Mouse (Mus musculus): ENCODE data around the gene Mxd4. TPM values are rescaled to one million over a fixed set of nuclear protein-coding genes. Genes with fewer than 3 reads are reported as not detected.

Gene Mxd4
- polyA plus RNA-seq, 1 experiment = 147 TPM

DNA sequence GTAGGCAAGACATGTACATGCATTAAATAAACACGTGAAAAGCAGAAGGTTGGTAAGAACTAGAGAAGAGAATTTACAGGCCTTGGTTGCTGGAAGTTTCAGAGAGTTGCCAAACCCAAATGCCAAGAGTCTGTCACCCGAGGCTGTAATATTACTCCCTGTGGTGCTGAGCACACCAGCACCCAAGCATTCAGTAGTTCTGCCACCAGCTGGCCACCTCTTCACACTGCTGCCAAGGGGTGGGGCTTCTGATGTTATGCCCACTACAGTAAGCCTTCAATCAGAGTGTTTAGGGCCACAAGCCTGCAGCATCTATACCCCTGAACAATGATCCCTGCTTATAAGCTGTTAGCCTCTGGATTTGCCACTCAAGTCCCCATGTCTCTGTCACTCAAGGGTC lies 13.9 kb upstream of the Mxd4 start:
- DNase-seq (ENCODE audit: low read depth in 1 of 2, low spot score in 2 of 2) = no peak
- H3K4me1 ChIP-seq (ENCODE audit: control insufficient read depth, insufficient read depth, insufficient read length) = peaks cover 11% of the 10 kb centered on the region

DNA sequence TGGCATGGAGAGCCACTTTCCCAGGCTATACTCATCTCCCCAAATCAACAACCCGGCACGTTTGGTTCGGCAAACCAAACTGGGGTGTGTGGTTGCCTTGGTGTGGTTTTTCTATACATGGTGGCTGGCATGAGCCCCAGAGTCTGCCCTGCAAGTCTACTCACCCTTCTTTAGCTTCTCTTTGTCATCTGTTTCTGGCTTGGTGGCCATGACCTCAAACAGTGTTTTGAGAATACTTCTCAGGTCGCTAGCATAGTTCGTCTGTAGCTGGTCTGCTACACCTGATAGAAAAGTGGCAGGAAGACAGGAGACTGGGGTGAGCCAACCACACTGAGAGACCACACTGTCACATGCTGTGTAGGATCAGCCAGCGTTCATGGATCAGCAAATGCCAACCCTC lies 11.1 kb upstream of the Mxd4 start:
- H3K4me3 ChIP-seq (ENCODE audit: extremely low read depth, insufficient read depth, insufficient read length) = no peak overlapping the region
- no peak overlapping the region for H3K27ac ChIP-seq (ENCODE audit: insufficient read depth, low read length)
- DNase-seq (ENCODE audit: low read depth in 1 of 2, low spot score in 2 of 2) = no peak
- TF ChIP-seq CTCF (IDR thresholded peaks at IDR 0.05; ENCODE audit: extremely low read depth, insufficient read depth, insufficient read length, insufficient replicate concordance) (no peak), POLR2A (IDR thresholded peaks at IDR 0.05; ENCODE audit: low read depth, low read length) (no peak)
- H3K27me3 ChIP-seq (ENCODE audit: control insufficient read depth, insufficient read depth, low read length) = no peaks in the 10 kb centered on the region
- 43% methylated on average over 6 of the region's 6 CpGs for WGBS
- H3K36me3 ChIP-seq (ENCODE audit: control insufficient read depth, insufficient read depth, low read length) = no peaks in the 10 kb centered on the region
- peaks cover 24% of the 10 kb centered on the region for H3K4me1 ChIP-seq (ENCODE audit: control insufficient read depth, insufficient read depth, insufficient read length)

More for the DNA sequence above, 13.9 kb upstream of the Mxd4 start:
- 37% methylated on average over 2 of the region's 2 CpGs for WGBS
- TF ChIP-seq CTCF (IDR thresholded peaks at IDR 0.05; ENCODE audit: extremely low read depth, insufficient read depth, insufficient read length, insufficient replicate concordance) (peak; percentile 8; the same call in 1 of the 2 replicates), POLR2A (IDR thresholded peaks at IDR 0.05; ENCODE audit: low read depth, low read length) (no peak)
- no peak overlapping the region for H3K4me3 ChIP-seq (ENCODE audit: extremely low read depth, insufficient read depth, insufficient read length)
- no peak overlapping the region for H3K27ac ChIP-seq (ENCODE audit: insufficient read depth, low read length)
- no peaks in the 10 kb centered on the region for H3K27me3 ChIP-seq (ENCODE audit: control insufficient read depth, insufficient read depth, low read length)
- no peaks in the 10 kb centered on the region for H3K36me3 ChIP-seq (ENCODE audit: control insufficient read depth, insufficient read depth, low read length)

DNA sequence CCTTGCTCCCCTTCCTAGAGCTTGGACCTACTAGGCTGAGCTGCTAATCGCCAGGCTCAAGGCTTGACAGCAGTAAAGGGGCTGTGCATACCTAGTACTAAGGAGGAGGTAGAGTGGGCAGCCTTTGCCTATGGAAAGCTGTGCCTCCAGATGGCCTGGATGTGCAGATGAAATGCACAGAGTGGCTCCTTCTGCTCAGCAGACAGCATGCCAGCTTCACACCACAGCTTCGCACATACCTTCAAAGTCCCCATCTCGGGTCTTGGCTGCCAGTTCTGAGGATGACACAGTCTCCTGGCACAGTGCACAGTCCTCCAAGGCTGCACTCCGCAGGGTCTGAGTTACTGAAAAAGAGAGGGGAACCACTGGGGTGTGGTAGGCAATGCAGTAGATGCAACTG lies 9.7 kb upstream of the Mxd4 start:
- DNase-seq (ENCODE audit: low read depth in 1 of 2, low spot score in 2 of 2) = no peak
- no peak overlapping the region for H3K4me3 ChIP-seq (ENCODE audit: extremely low read depth, insufficient read depth, insufficient read length)
- no peaks in the 10 kb centered on the region for H3K27me3 ChIP-seq (ENCODE audit: control insufficient read depth, insufficient read depth, low read length)
- no peaks in the 10 kb centered on the region for H3K36me3 ChIP-seq (ENCODE audit: control insufficient read depth, insufficient read depth, low read length)
- TF ChIP-seq CTCF (IDR thresholded peaks at IDR 0.05; ENCODE audit: extremely low read depth, insufficient read depth, insufficient read length, insufficient replicate concordance) (no peak), POLR2A (IDR thresholded peaks at IDR 0.05; ENCODE audit: low read depth, low read length) (no peak)
- peaks cover 24% of the 10 kb centered on the region for H3K4me1 ChIP-seq (ENCODE audit: control insufficient read depth, insufficient read depth, insufficient read length)
- WGBS = 63% methylated on average over 4 of the region's 4 CpGs
- peak overlapping the region; percentile 49; the same call in 1 of the 2 replicates for H3K27ac ChIP-seq (ENCODE audit: insufficient read depth, low read length)

DNA sequence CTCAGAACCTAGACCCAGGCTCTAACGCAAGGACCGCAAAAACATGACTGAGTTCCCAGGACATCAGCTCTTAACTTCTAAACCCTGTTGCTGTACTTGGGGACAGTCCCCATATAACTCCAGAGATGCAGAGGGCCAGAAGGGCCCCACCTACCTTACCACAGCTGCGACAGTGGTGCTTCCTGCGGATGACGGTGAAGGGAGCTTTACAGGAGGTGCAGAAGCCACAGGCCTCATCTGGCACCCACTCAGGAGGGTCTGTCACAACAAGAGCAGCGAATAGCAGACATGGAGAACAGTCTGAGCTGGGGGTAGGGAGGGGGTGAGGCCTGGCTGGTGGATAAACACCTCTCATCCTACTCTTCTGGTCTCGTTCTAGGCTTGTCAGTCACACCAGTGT lies 8.9 kb upstream of the Mxd4 start:
- peak; percentile 70 for DNase-seq (ENCODE audit: low read depth in 1 of 2, low spot score in 2 of 2)
- TF ChIP-seq POLR2A (IDR thresholded peaks at IDR 0.05; ENCODE audit: low read depth, low read length) (no peak; the same call in 1 of the 2 replicates), CTCF (IDR thresholded peaks at IDR 0.05; ENCODE audit: extremely low read depth, insufficient read depth, insufficient read length, insufficient replicate concordance) (no peak)
- Histone ChIP-seq H3K27me3 (ENCODE audit: control insufficient read depth, insufficient read depth, low read length) (no peaks in the 10 kb centered on the region), H3K36me3 (ENCODE audit: control insufficient read depth, insufficient read depth, low read length) (no peaks in the 10 kb centered on the region), H3K4me3 (ENCODE audit: extremely low read depth, insufficient read depth, insufficient read length) (no peak overlapping the region), H3K27ac (ENCODE audit: insufficient read depth, low read length) (peak overlapping the region; percentile 72), H3K4me1 (ENCODE audit: control insufficient read depth, insufficient read depth, insufficient read length) (peaks cover 24% of the 10 kb centered on the region)
- 16% methylated on average over 7 of the region's 7 CpGs for WGBS

DNA sequence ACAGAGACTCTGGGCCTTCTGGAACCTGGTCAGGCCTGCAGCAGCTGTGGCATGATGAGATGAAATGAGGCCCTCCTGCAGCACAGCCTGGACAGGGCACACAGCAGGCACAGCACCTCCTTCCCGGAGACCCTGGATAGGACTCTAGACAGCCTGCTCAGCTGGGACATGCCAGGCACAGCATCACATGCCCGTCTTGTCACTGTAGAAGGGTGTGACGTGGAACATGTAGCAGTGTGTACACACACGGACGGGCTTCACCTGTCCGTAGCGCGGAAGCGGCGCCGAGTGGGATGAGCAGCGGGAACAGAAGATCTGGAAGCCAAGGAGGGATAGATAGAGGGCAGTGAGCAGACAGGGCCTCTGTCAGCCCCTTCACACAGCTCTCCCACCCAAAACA lies 8.3 kb upstream of the Mxd4 start:
- 94% methylated on average over 12 of the region's 12 CpGs for WGBS
- Histone ChIP-seq H3K4me1 (ENCODE audit: control insufficient read depth, insufficient read depth, insufficient read length) (peaks cover 24% of the 10 kb centered on the region), H3K27me3 (ENCODE audit: control insufficient read depth, insufficient read depth, low read length) (no peaks in the 10 kb centered on the region), H3K36me3 (ENCODE audit: control insufficient read depth, insufficient read depth, low read length) (no peaks in the 10 kb centered on the region), H3K27ac (ENCODE audit: insufficient read depth, low read length) (peak overlapping the region; percentile 72), H3K4me3 (ENCODE audit: extremely low read depth, insufficient read depth, insufficient read length) (no peak overlapping the region)
- no peak for DNase-seq (ENCODE audit: low read depth in 1 of 2, low spot score in 2 of 2)
- TF ChIP-seq POLR2A (IDR thresholded peaks at IDR 0.05; ENCODE audit: low read depth, low read length) = no peak
- no peak for TF ChIP-seq CTCF (IDR thresholded peaks at IDR 0.05; ENCODE audit: extremely low read depth, insufficient read depth, insufficient read length, insufficient replicate concordance)

DNA sequence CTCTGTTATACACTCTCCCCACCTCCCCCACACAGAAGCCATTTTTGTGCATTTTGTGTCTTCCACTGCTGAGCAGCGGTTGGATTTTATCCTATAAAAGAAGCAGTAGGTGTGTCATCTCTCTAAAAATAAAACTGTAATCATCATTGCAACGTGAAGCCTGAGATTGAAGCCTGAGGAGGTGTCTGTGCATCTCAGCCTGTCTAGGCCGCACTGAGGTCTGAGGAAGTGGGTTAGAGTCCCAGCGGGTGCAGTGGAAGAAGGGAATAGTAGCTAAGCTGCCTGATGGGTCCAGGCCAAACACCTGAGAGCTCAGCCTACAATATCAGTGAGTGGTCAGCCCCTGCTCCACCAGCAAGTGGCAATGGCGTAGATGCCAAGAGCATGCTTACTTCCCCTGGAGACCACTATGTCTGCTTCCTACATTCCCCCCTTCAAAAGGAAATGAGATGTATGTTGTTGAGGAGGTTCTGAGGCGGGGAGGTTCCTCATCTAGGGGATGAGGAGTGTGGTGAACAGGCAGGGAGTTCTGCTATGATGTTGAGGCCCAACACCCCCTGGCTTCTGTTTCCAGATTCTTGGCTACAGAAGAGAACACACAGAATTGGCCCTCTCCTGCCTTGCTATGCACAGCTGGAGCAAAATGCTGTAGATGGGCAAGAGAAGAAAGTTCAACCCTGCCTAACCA lies 7.6 kb upstream of the Mxd4 start:
- Histone ChIP-seq H3K36me3 (ENCODE audit: control insufficient read depth, insufficient read depth, low read length) (no peaks in the 10 kb centered on the region), H3K27me3 (ENCODE audit: control insufficient read depth, insufficient read depth, low read length) (no peaks in the 10 kb centered on the region), H3K4me3 (ENCODE audit: extremely low read depth, insufficient read depth, insufficient read length) (no peak overlapping the region), H3K4me1 (ENCODE audit: control insufficient read depth, insufficient read depth, insufficient read length) (peaks cover 27% of the 10 kb centered on the region), H3K27ac (ENCODE audit: insufficient read depth, low read length) (0 out of 2 replicates have a peak overlapping the region, but pooled peaks have one; percentile 72)
- 54% methylated on average over 6 of the region's 6 CpGs for WGBS
- no peak for DNase-seq (ENCODE audit: low read depth in 1 of 2, low spot score in 2 of 2)
- no peak for TF ChIP-seq POLR2A (IDR thresholded peaks at IDR 0.05; ENCODE audit: low read depth, low read length)
- no peak for TF ChIP-seq CTCF (IDR thresholded peaks at IDR 0.05; ENCODE audit: extremely low read depth, insufficient read depth, insufficient read length, insufficient replicate concordance)

DNA sequence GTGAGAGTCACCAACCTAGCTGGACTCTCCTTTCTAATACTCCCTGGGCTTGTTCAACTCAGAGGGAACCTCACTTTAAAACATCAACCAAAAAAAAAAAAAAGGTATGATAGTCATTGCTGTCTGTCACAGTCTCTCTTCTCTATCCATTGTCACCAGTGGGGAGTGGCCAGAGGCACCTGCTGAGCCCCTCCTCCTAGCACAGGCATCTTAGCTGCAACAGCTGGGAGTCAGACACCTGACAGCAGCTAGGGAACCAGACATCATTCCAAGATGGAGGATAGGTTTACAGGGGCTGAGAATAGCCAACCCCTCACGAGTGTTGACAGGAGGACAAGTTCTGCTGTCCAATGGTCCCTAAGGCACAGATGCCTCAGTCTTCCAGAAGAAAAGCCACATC lies 6.9 kb upstream of the Mxd4 start:
- WGBS = 66% methylated on average over 1 of the region's 1 CpGs
- no peak for DNase-seq (ENCODE audit: low read depth in 1 of 2, low spot score in 2 of 2)

More for the DNA sequence above, 6.9 kb upstream of the Mxd4 start:
- no peaks in the 10 kb centered on the region for H3K36me3 ChIP-seq (ENCODE audit: control insufficient read depth, insufficient read depth, low read length)
- H3K4me1 ChIP-seq (ENCODE audit: control insufficient read depth, insufficient read depth, insufficient read length) = peaks cover 34% of the 10 kb centered on the region
- TF ChIP-seq POLR2A (IDR thresholded peaks at IDR 0.05; ENCODE audit: low read depth, low read length) = no peak
- no peaks in the 10 kb centered on the region for H3K27me3 ChIP-seq (ENCODE audit: control insufficient read depth, insufficient read depth, low read length)
- no peak overlapping the region for H3K4me3 ChIP-seq (ENCODE audit: extremely low read depth, insufficient read depth, insufficient read length)
- no peak overlapping the region for H3K27ac ChIP-seq (ENCODE audit: insufficient read depth, low read length)
